Mouse (Mus musculus): ENCODE data around the gene Zdhhc5.

GRCm38 (mm10) chr2:84734919-84735318 lies 19.9 kb upstream of the Zdhhc5 start:
- no peak for TF ChIP-seq CTCF (conservative IDR thresholded peaks at IDR 0.05; ENCODE audit: low read length)
- TF ChIP-seq NANOG (IDR thresholded peaks at IDR 0.05; ENCODE audit: borderline replicate concordance, low read length), result no peak
- TF ChIP-seq POU5F1 (IDR thresholded peaks at IDR 0.05; ENCODE audit: borderline replicate concordance, low read length), result no peak
